Mouse (Mus musculus) granulocyte monocyte progenitor cell, adult 5-6 weeks (primary cell): ENCODE results near the gene Gm13083. TPM values are rescaled to one million over a fixed set of nuclear protein-coding genes. Genes with fewer than 3 reads are reported as not detected.
A peak's percentile ranks its signal among the peaks of the same experiment; 100 is the strongest.
"Not testable (repeated sequence)": the region's sequence is repeated elsewhere in the genome, so short reads cannot be mapped to it uniquely, and the experiment has no call there.

Experiments
- ATAC-seq: replicated peaks from 2 replicates; pipeline ENCODE4 v1.8.0; 2016; ENCODE audit warnings: mild to moderate bottlenecking, moderate TSS enrichment, inconsistent platforms; ENCODE audit not compliant: poor library complexity, severe bottlenecking
- total RNA-seq, 2 experiments: library from RNA; stranded (forward) in 1 of 2; stranded (reverse) in 1 of 2; fragments of 200-712, 200-1000 nt in 1 of 2; fragments of >200 nt in 1 of 2; fragmentation: Nextera tagmentation in 1 of 2; gene quantifications; 2 replicates each; pipeline ENCODE4 v1.2.3; 2014 to 2017

Gene Gm13083
- not detected in 2 replicates for total RNA-seq (2014; fragmentation: Nextera tagmentation)
- total RNA-seq (2017): not detected in 2 replicates

DNA sequence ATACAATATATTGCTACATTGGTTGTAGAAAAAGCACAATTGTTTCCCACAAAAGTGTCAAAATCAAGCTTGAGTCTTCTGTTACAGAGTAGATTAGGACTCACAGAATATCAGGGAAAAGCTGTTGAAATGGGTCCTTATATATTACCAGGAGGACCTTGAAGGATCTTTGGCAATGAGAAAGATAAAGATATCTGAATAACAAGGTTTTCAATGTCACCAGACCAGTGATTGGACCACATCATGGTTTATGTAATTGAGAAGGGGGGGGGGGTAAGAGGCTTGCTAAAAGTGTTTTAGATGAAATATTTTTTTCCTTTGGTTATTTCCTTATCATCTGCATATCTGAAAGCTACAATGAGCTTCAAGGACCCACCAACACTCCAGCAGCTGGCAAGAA lies at the start of gene Gm13083:
Gene Gm13083 (plus strand): TSS at position 301 of the 400 bp plus-strand sequence.
- not testable (repeated sequence) for ATAC-seq

- peak; percentile 42; the same call in 1 of the 2 replicates for ATAC-seq
Observed at GRCm38 (mm10) chr4:143611927-143612326, 2.9 kb upstream of the Gm13083 start.

DNA sequence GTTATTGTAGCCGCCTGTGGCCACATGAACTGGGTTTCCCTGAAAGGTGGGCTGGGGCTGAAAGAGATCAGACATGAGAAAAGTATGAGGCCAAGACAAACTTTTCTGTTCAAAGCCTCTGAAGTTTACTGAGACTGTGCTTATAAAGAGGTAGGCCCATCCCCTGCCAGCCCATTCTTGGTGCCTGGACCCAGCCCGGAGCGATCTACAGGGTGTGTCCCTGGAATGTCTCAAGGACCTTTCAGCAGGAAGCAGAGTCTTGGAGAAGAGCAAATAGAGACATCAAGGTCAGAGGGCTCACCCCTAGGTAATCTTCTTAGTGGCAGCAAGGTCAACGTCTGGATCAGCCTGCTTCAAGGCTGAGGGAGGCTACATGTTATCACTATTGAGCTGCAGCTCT lies 3.3 kb downstream of the Gm13083 start:
- not testable (repeated sequence) for ATAC-seq

DNA sequence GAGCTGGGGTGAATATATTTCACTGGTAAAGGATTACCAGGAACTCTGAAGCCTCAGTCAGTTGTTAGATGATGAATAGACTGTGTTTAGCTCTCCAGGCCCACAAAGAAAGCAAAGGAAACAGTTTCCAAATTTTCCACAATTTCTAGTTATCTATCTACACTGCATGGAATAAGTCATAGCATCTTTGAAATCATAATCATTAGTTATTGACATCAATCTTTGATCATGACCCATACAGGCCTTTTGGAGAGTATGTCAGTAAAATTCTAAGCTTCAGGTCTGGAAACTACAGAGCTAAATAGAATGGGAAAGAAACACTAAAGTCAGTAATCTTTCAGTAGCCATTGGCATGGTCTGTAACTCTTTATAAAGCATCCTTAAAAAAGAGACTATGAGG lies 42.3 kb downstream of the Gm13083 start, which contains the start of gene Gm13088:
Gene Gm13088 (minus strand): TSS at position 101 of the 400 bp plus-strand sequence.
- not testable (repeated sequence) for ATAC-seq

Other genes with a start within 250 kb of the Gm13083 start
- gene Pramel1, start 220.6 kb upstream of the Gm13083 start, total RNA-seq (2014; fragmentation: Nextera tagmentation): not detected in 2 replicates
- gene Pramel1, start 220.6 kb upstream of the Gm13083 start, total RNA-seq (2017): not detected in 2 replicates
- 13.9 and 15.5 TPM in 2 replicates for gene Pramef8, start 202.6 kb upstream of the Gm13083 start, total RNA-seq (2014; fragmentation: Nextera tagmentation)
- 8.5 and 10.4 TPM in 2 replicates for gene Pramef8, start 202.6 kb upstream of the Gm13083 start, total RNA-seq (2017)
- not detected in 2 replicates for gene Oog4, start 164.7 kb upstream of the Gm13083 start, total RNA-seq (2014; fragmentation: Nextera tagmentation)
- not detected in 2 replicates for gene Oog4, start 164.7 kb upstream of the Gm13083 start, total RNA-seq (2017)
- gene Gm13043, start 103.7 kb upstream of the Gm13083 start, total RNA-seq (2014; fragmentation: Nextera tagmentation): not detected in 2 replicates
- gene Gm13043, start 103.7 kb upstream of the Gm13083 start, total RNA-seq (2017): not detected in 2 replicates
- not detected in 2 replicates for gene Gm13040, start 79.0 kb upstream of the Gm13083 start, total RNA-seq (2014; fragmentation: Nextera tagmentation)
- gene Gm13040, start 79.0 kb upstream of the Gm13083 start, total RNA-seq (2017): not detected in 2 replicates
- gene BC080695, start 63.3 kb upstream of the Gm13083 start, total RNA-seq (2014; fragmentation: Nextera tagmentation): not detected in 2 replicates
- not detected in 2 replicates for gene BC080695, start 63.3 kb upstream of the Gm13083 start, total RNA-seq (2017)
- gene Gm13057, start 63.3 kb upstream of the Gm13083 start, total RNA-seq (2014; fragmentation: Nextera tagmentation): not detected in 2 replicates
- not detected in 2 replicates for gene Gm13057, start 63.3 kb upstream of the Gm13083 start, total RNA-seq (2017)
- gene Gm13088, start 42.2 kb downstream of the Gm13083 start, total RNA-seq (2014; fragmentation: Nextera tagmentation): not detected in 2 replicates
- gene Gm13088, start 42.2 kb downstream of the Gm13083 start, total RNA-seq (2017): not detected in 2 replicates
- gene Gm13089, start 87.7 kb downstream of the Gm13083 start, total RNA-seq (2014; fragmentation: Nextera tagmentation): not detected in 2 replicates
- gene Gm13089, start 87.7 kb downstream of the Gm13083 start, total RNA-seq (2017): not detected in 2 replicates
- gene Gm13078, start 104.5 kb downstream of the Gm13083 start, total RNA-seq (2014; fragmentation: Nextera tagmentation): not detected in 2 replicates
- not detected in 2 replicates for gene Gm13078, start 104.5 kb downstream of the Gm13083 start, total RNA-seq (2017)
- not detected in 2 replicates for gene Gm13023, start 174.3 kb downstream of the Gm13083 start, total RNA-seq (2014; fragmentation: Nextera tagmentation)
- not detected in 2 replicates for gene Gm13023, start 174.3 kb downstream of the Gm13083 start, total RNA-seq (2017)
- not detected in 2 replicates for gene Gm13084, start 201.1 kb downstream of the Gm13083 start, total RNA-seq (2014; fragmentation: Nextera tagmentation)
- gene Gm13084, start 201.1 kb downstream of the Gm13083 start, total RNA-seq (2017): not detected in 2 replicates
- not detected in 2 replicates for gene Gm13103, start 231.5 kb downstream of the Gm13083 start, total RNA-seq (2014; fragmentation: Nextera tagmentation)
- not detected in 2 replicates for gene Gm13103, start 231.5 kb downstream of the Gm13083 start, total RNA-seq (2017)